ENCODE assay signal across 1 mouse cellular context in the genomic region with DNA sequence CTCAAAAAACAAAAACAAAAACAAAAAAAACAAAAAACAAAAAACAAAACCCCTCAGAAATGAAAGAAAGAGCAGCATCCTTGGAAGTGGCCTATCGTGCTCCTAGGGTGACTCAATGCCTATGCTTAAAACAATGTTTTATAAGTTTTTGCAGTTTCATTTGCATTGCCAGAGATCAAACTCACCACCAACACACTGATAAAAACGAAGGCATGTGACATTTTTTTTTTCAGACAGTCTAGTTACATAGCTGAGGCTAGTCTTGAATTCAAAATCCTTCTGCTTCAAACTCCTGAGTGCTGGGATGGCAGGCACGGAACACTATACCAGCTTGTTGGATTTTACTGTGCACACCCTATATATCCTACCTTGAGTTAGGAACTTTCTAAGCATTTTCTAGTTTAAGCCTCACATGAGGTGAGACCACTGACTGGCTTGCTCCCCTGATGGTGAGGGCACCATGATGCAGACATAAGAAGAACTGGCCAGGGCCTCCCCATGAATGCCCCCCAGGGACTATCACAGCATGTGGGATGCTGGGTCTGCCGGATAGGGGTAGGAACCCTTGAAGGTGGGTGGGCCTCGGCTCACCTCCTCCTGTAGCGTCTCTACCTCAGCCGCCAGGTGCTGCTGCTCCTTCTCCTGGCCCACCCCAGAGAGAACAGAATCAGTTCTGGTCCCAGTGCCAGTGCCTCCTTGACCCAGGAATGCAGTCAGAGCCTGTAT.
TF ChIP-seq lines count a peak whose summit lies in the region.

No protein-coding gene starts in this region.

TF ChIP-seq in MEL, 35 proteins besides CTCF, POLR2A, EP300 and RAD21 (continued from another document):
- TF ChIP-seq BHLHE40 (IDR thresholded peaks at IDR 0.05; ENCODE audit: borderline replicate concordance, low read depth, low read length) (0 out of 2 replicates have a peak, but pooled peaks have one; percentile 32), MXI1 (IDR thresholded peaks at IDR 0.05; ENCODE audit: low read depth, low read length) (0 out of 2 replicates have a peak, but pooled peaks have one; percentile 11)
